Mouse (Mus musculus) embryonic facial prominence, embryonic 11.5 days (tissue): ENCODE measurements around the gene Slc9a1. TPM values are rescaled to one million over a fixed set of nuclear protein-coding genes. Genes with fewer than 3 reads are reported as not detected.

Experiments
- ATAC-seq: fragments of 200-750 bp; cut with Nextera tagmentation; replicated peaks from 2 replicates; pipeline ENCODE4 v1.8.0; 2017; ENCODE audit warnings: low read depth; ENCODE audit not compliant: insufficient number of reproducible peaks, low FRiP score, low TSS enrichment
- DNase-seq: peaks from one replicate; pipeline ENCODE4 v3.0.0-alpha.2; 2015; ENCODE audit warnings: low spot score
- H3K27ac ChIP-seq: fragments of 300-500 bp; sonication (generic); replicated peaks from 2 replicates; pipeline ENCODE4 v1.5.1; 2014; ENCODE audit warnings: mild to moderate bottlenecking, low read depth, low read length, control low read depth
- H3K27me3 ChIP-seq: fragments of 300-500 bp; sonication (generic); 2 replicates; pipeline ENCODE4 v1.6.1; 2014; ENCODE audit warnings: mild to moderate bottlenecking, low read length, moderate library complexity, mixed read lengths; ENCODE audit not compliant: control insufficient read depth, insufficient read depth
- H3K36me3 ChIP-seq: fragments of 300-500 bp; sonication (generic); replicated peaks from 2 replicates; pipeline ENCODE4 v1.6.1; 2014; ENCODE audit warnings: low read depth, mild to moderate bottlenecking, low read length, moderate library complexity, mixed read lengths; ENCODE audit not compliant: control insufficient read depth, insufficient read depth
- H3K4me1 ChIP-seq: fragments of 300-500 bp; sonication (generic); 2 replicates; pipeline ENCODE4 v1.6.1; 2014; ENCODE audit warnings: low read length, mixed read lengths; ENCODE audit not compliant: control insufficient read depth, insufficient read depth
- H3K4me2 ChIP-seq: fragments of 300-500 bp; sonication (generic); 2 replicates; pipeline ENCODE4 v1.6.1; 2014; ENCODE audit warnings: low read depth, mild to moderate bottlenecking, control low read depth, low read length, moderate library complexity
- H3K4me3 ChIP-seq: fragments of 300-500 bp; sonication (generic); 2 replicates; pipeline ENCODE4 v1.5.1; 2014; ENCODE audit warnings: low read depth, low read length, control low read depth
- H3K9ac ChIP-seq: fragments of 300-500 bp; sonication (generic); replicated peaks from 2 replicates; pipeline ENCODE4 v1.6.1; 2014; ENCODE audit warnings: mild to moderate bottlenecking, control low read depth, low read length
- H3K9me3 ChIP-seq: fragments of 300-500 bp; sonication (generic); replicated peaks from 2 replicates; pipeline ENCODE4 v1.6.1; 2016; ENCODE audit warnings: mild to moderate bottlenecking, low read length, inconsistent platforms, mixed read lengths; ENCODE audit not compliant: control insufficient read depth
- WGBS: fragments of 180-500 bp; shearing (Covaris S2); extraction: QIAGEN DNeasy Blood & Tissue Kit; methylation state at CpG from one replicate; pipeline ENCODE4 v1.1.7; 2014; 5-methylcytosine and 5-hydroxymethylcytosine counted together
- polyA plus RNA-seq: library from polyadenylated mRNA; unstranded; fragments of >200 nt; fragmentation: Nextera tagmentation; extraction: Ambion mirVana; gene quantifications from 2 replicates; pipeline ENCODE4 v1.2.1, GENCODE M21; 2014

Slc9a1 gene
- polyA plus RNA-seq, result 4.7 and 5.6 TPM in 2 replicates

GRCm38 (mm10) chr4:133369553-133370297 lies at the start of gene Slc9a1:
TSS of gene Slc9a1 (plus strand) at chr4:133369706.
- Histone ChIP-seq H3K9ac (peak within 1 kb of the TSS; percentile 93), H3K9me3 (no peaks in the 10 kb centered on the region), H3K4me1 (peaks cover 8% of the 10 kb centered on the region), H3K4me2 (peak within 1 kb of the TSS; percentile 78), H3K4me3 (peak within 1 kb of the TSS; percentile 90), H3K27me3 (no peaks in the 10 kb centered on the region), H3K36me3 (no peaks in the 10 kb centered on the region), H3K27ac (peak within 1 kb of the TSS; percentile 72)
- under 1% methylated on average over 40 of the region's 40 CpGs for WGBS
- peak; percentile 93 for DNase-seq
- ATAC-seq, result peak; percentile 92

- Histone ChIP-seq H3K4me1 (no peaks in the 10 kb centered on the region), H3K27me3 (no peaks in the 10 kb centered on the region), H3K9ac (no peak overlapping the region), H3K36me3 (no peaks in the 10 kb centered on the region), H3K27ac (no peak overlapping the region), H3K9me3 (no peaks in the 10 kb centered on the region), H3K4me3 (no peak overlapping the region), H3K4me2 (no peak overlapping the region)
- ATAC-seq (no peak), DNase-seq (no peak)
- WGBS, result 82% methylated on average over 7 of the region's 7 CpGs
Measured at GRCm38 (mm10) chr4:133328129-133328528, 41.4 kb upstream of the Slc9a1 start.

- no peak overlapping the region for H3K27ac ChIP-seq
- H3K27me3 ChIP-seq, result no peaks in the 10 kb centered on the region
- H3K4me2 ChIP-seq, result no peak overlapping the region
- no peak overlapping the region for H3K9ac ChIP-seq
- WGBS, result 87% methylated on average over 4 of the region's 4 CpGs
- no peaks in the 10 kb centered on the region for H3K4me1 ChIP-seq
- DNase-seq, result no peak
- no peaks in the 10 kb centered on the region for H3K36me3 ChIP-seq
- H3K4me3 ChIP-seq, result no peak overlapping the region
- ATAC-seq, result no peak
- H3K9me3 ChIP-seq, result no peaks in the 10 kb centered on the region
Measured at GRCm38 (mm10) chr4:133330296-133330695, 39.2 kb upstream of the Slc9a1 start.

- no peaks in the 10 kb centered on the region for H3K9me3 ChIP-seq
- H3K4me2 ChIP-seq, result no peak overlapping the region
- no peaks in the 10 kb centered on the region for H3K4me1 ChIP-seq
- ATAC-seq (no peak), DNase-seq (no peak)
- H3K27me3 ChIP-seq, result no peaks in the 10 kb centered on the region
- no peak overlapping the region for H3K27ac ChIP-seq
- WGBS, result 54% methylated on average over 6 of the region's 6 CpGs
- H3K4me3 ChIP-seq, result no peak overlapping the region
- no peak overlapping the region for H3K9ac ChIP-seq
- H3K36me3 ChIP-seq, result no peaks in the 10 kb centered on the region
Measured at GRCm38 (mm10) chr4:133333306-133333705, 36.2 kb upstream of the Slc9a1 start.

DNA sequence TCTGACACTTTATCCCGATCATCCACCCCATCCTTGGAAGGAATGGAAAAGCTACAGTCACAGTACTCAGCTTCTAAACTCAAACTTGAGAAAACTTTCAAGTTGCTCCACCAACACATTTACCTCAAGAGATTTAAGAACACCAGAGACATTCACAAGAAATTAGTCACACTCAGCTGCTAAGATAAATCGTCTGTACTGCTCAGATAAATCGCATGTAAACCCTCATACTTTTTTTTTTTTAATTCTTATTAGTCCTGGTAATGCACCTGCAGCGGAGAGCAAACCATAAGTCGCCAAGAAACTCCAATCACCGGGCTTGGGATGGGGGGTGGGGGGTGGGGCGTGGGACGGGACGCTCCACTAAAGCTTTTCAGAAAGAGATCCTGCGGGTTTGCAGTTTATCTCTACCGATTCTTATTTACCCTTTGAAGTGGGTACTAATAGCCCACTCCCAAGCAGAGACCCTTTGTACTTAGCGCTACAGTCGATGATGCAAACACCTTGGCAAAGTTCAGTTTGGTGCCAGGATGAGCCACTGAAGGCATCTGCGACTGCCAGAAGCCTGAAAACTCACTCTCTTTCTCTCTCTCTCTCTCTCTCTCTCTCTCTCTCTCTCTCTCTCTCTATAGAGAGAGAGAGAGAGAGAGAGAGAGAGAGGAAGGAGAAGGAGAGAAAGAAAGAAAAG lies 31.5 kb upstream of the Slc9a1 start:
- H3K9me3 ChIP-seq, result no peaks in the 10 kb centered on the region
- H3K9ac ChIP-seq, result peak overlapping the region; percentile 86
- WGBS, result 16% methylated on average over 14 of the region's 14 CpGs
- H3K4me3 ChIP-seq, result peak overlapping the region; percentile 90
- H3K4me1 ChIP-seq, result no peaks in the 10 kb centered on the region
- DNase-seq (peak; percentile 21), ATAC-seq (no peak)
- peak overlapping the region; percentile 88 for H3K4me2 ChIP-seq
- H3K27ac ChIP-seq, result no peak overlapping the region
- H3K36me3 ChIP-seq, result no peaks in the 10 kb centered on the region
- no peaks in the 10 kb centered on the region for H3K27me3 ChIP-seq

GRCm38 (mm10) chr4:133338521-133339095 lies 30.9 kb upstream of the Slc9a1 start:
- Histone ChIP-seq H3K4me2 (peak overlapping the region; percentile 88), H3K4me3 (peak overlapping the region; percentile 90), H3K9me3 (no peaks in the 10 kb centered on the region), H3K36me3 (no peaks in the 10 kb centered on the region), H3K27ac (peak overlapping the region; percentile 41; the same call in 1 of the 2 replicates), H3K4me1 (no peaks in the 10 kb centered on the region), H3K27me3 (no peaks in the 10 kb centered on the region), H3K9ac (peak overlapping the region; percentile 86)
- 1% methylated on average over 34 of the region's 39 CpGs for WGBS
- peak; percentile 39 for DNase-seq
- ATAC-seq, result peak; percentile 30

DNA sequence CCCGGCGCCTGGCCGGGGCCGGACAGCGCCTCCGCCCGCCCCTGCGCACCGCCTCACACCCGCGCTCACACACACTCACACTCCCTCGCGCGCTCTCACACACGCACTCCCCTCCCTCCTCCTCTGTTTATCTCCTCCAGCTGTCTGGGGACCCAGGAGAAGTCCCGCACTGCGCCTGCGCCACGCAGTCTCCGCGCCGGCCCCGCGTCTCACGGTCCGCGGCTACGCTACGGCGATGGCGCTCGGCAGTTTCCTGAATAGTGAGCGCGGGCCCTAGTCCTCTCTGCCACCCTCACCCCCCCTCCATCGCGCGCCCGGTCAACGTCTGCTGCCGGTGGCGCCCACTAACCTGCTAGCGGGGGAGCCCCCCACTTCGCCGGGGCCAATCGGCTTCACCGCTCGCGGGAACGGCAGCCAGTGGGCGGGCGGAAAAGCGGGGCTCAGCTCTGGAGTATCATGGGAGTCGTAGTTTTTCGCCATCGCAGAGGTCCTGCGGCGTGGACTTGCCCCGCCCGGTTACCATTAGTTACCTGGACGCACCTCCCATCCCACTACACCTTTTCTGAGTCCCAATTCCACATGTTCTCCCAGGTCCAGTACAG lies 30.3 kb upstream of the Slc9a1 start:
- Histone ChIP-seq H3K4me3 (peak overlapping the region; percentile 90), H3K27ac (peak overlapping the region; percentile 41; the same call in 1 of the 2 replicates), H3K27me3 (no peaks in the 10 kb centered on the region), H3K4me1 (no peaks in the 10 kb centered on the region), H3K4me2 (peak overlapping the region; percentile 88), H3K36me3 (no peaks in the 10 kb centered on the region), H3K9ac (peak overlapping the region; percentile 86), H3K9me3 (no peaks in the 10 kb centered on the region)
- ATAC-seq, result peak; percentile 93
- DNase-seq, result peak; percentile 95
- WGBS, result under 1% methylated on average over 60 of the region's 60 CpGs
